Mouse (Mus musculus): ENCODE measurements around the gene Meaf6. TPM values are rescaled to one million over a fixed set of nuclear protein-coding genes. Genes with fewer than 3 reads are reported as not detected.
A peak's percentile ranks its signal among the peaks of the same experiment; 100 is the strongest.

Meaf6 gene
- polyA plus RNA-seq, 1 experiment from 2014 or later: 86.3 TPM

GRCm38 (mm10) chr4:125158081-125158480, 73.1 kb downstream of the Meaf6 start:
- no peak overlapping the region for H3K27ac ChIP-seq (replicated peaks)

GRCm38 (mm10) chr4:125158581-125159317, 73.8 kb downstream of the Meaf6 start:
- DNase-seq (ENCODE audit: low spot score): no peak
- Histone ChIP-seq H3K27ac (replicated peaks) (no peak overlapping the region), H3K4me1 (peaks cover 22% of the 10 kb centered on the region), H3K27me3 (ENCODE audit: low read depth, poor library complexity, severe bottlenecking) (peaks cover 47% of the 10 kb centered on the region), H3K36me3 (no peaks in the 10 kb centered on the region), H3K9me3 (replicated peaks) (no peaks in the 10 kb centered on the region), H3K4me3 (no peak overlapping the region)
- 66% methylated on average over 20 of the region's 20 CpGs for WGBS

More at GRCm38 (mm10) chr4:125158081-125158480, 73.1 kb downstream of the Meaf6 start:
- Histone ChIP-seq H3K9me3 (replicated peaks) (no peaks in the 10 kb centered on the region), H3K27me3 (ENCODE audit: low read depth, poor library complexity, severe bottlenecking) (peaks cover 42% of the 10 kb centered on the region), H3K4me1 (peaks cover 23% of the 10 kb centered on the region), H3K4me3 (no peak overlapping the region), H3K36me3 (no peaks in the 10 kb centered on the region)
- 83% methylated on average over 2 of the region's 2 CpGs for WGBS
- no peak for DNase-seq (ENCODE audit: low spot score)

- Histone ChIP-seq H3K4me1 (peaks cover 19% of the 10 kb centered on the region), H3K4me3 (peak overlapping the region; percentile 24), H3K27me3 (ENCODE audit: low read depth, poor library complexity, severe bottlenecking) (peaks cover 47% of the 10 kb centered on the region), H3K27ac (replicated peaks) (no peak overlapping the region), H3K36me3 (no peaks in the 10 kb centered on the region), H3K9me3 (replicated peaks) (no peaks in the 10 kb centered on the region)
- DNase-seq (ENCODE audit: low spot score): peak; percentile 83
- 7% methylated on average over 19 of the region's 19 CpGs for WGBS
These were observed 75.5 kb downstream of the Meaf6 start for GRCm38 (mm10) chr4:125160320-125160950.

- WGBS: 75% methylated on average over 10 of the region's 10 CpGs
- Histone ChIP-seq H3K4me1 (peaks cover 19% of the 10 kb centered on the region), H3K4me3 (no peak overlapping the region; the same call in 1 of the 2 replicates), H3K9me3 (replicated peaks) (no peaks in the 10 kb centered on the region), H3K36me3 (no peaks in the 10 kb centered on the region), H3K27me3 (ENCODE audit: low read depth, poor library complexity, severe bottlenecking) (peaks cover 47% of the 10 kb centered on the region), H3K27ac (replicated peaks) (no peak overlapping the region)
- no peak for DNase-seq (ENCODE audit: low spot score)
These were observed 76.0 kb downstream of the Meaf6 start for GRCm38 (mm10) chr4:125160951-125161331.

- WGBS: 43% methylated on average over 8 of the region's 8 CpGs
- peaks cover 47% of the 10 kb centered on the region for H3K27me3 ChIP-seq (ENCODE audit: low read depth, poor library complexity, severe bottlenecking)
- DNase-seq (ENCODE audit: low spot score): no peak
- no peak overlapping the region for H3K27ac ChIP-seq (replicated peaks)
- H3K36me3 ChIP-seq: no peaks in the 10 kb centered on the region
- H3K4me3 ChIP-seq: no peak overlapping the region
- peaks cover 19% of the 10 kb centered on the region for H3K4me1 ChIP-seq
- H3K9me3 ChIP-seq (replicated peaks): no peaks in the 10 kb centered on the region
These were observed 76.5 kb downstream of the Meaf6 start for GRCm38 (mm10) chr4:125161392-125161791.

- 59% methylated on average over 7 of the region's 7 CpGs for WGBS
These were observed 77.8 kb downstream of the Meaf6 start for GRCm38 (mm10) chr4:125162701-125163100.

More at GRCm38 (mm10) chr4:125162701-125163100, 77.8 kb downstream of the Meaf6 start:
- H3K36me3 ChIP-seq: no peaks in the 10 kb centered on the region
- no peak overlapping the region for H3K4me3 ChIP-seq
- no peaks in the 10 kb centered on the region for H3K9me3 ChIP-seq (replicated peaks)
- H3K4me1 ChIP-seq: peaks cover 24% of the 10 kb centered on the region
- H3K27ac ChIP-seq (replicated peaks): no peak overlapping the region
- H3K27me3 ChIP-seq (ENCODE audit: low read depth, poor library complexity, severe bottlenecking): peaks cover 47% of the 10 kb centered on the region
- DNase-seq (ENCODE audit: low spot score): no peak

Other genes starting within 250 kb of the Meaf6 start
- gene Yrdc, start 234.5 kb upstream of the Meaf6 start, polyA plus RNA-seq (2016; fragmentation: Nextera tagmentation; extraction: Ambion mirVana): 40.0 and 44.0 TPM in 2 replicates
- gene 1110065P20Rik, start 233.9 kb upstream of the Meaf6 start, polyA plus RNA-seq (2016; fragmentation: Nextera tagmentation; extraction: Ambion mirVana): 51.5 and 52.2 TPM in 2 replicates
- 4.2 and 4.8 TPM in 2 replicates for gene Maneal, start 223.0 kb upstream of the Meaf6 start, polyA plus RNA-seq (2016; fragmentation: Nextera tagmentation; extraction: Ambion mirVana)
- gene Epha10, start 204.2 kb upstream of the Meaf6 start, polyA plus RNA-seq (2016; fragmentation: Nextera tagmentation; extraction: Ambion mirVana): 5.1 and 7.9 TPM in 2 replicates
- 17.4 and 18.9 TPM in 2 replicates for gene 9930104L06Rik, start 148.1 kb upstream of the Meaf6 start, polyA plus RNA-seq (2016; fragmentation: Nextera tagmentation; extraction: Ambion mirVana)
- 271 and 298 TPM in 2 replicates for gene Cdca8, start 145.8 kb upstream of the Meaf6 start, polyA plus RNA-seq (2016; fragmentation: Nextera tagmentation; extraction: Ambion mirVana)
- gene Rspo1, start 98.7 kb upstream of the Meaf6 start, polyA plus RNA-seq (2016; fragmentation: Nextera tagmentation; extraction: Ambion mirVana): 11.0 and 16.4 TPM in 2 replicates
- 92.1 TPM in 2 replicates for gene Gnl2, start 68.5 kb upstream of the Meaf6 start, polyA plus RNA-seq (2016; fragmentation: Nextera tagmentation; extraction: Ambion mirVana)
- gene Dnali1, start 19.4 kb upstream of the Meaf6 start, polyA plus RNA-seq (2016; fragmentation: Nextera tagmentation; extraction: Ambion mirVana): 0.32 and 0.56 TPM in 2 replicates
- 31.4 and 32.3 TPM in 2 replicates for gene Snip1, start 18.5 kb upstream of the Meaf6 start, polyA plus RNA-seq (2016; fragmentation: Nextera tagmentation; extraction: Ambion mirVana)
- gene Zc3h12a, start 42.7 kb downstream of the Meaf6 start, polyA plus RNA-seq (2016; fragmentation: Nextera tagmentation; extraction: Ambion mirVana): 0.30 and 0.46 TPM in 2 replicates

All from midbrain, embryonic 10.5 days (tissue).